Mouse (Mus musculus): ENCODE results near the gene Timm17a.

GRCm38 (mm10) chr1:135286311-135286710 lies 27.3 kb downstream of the Timm17a start:
- TF ChIP-seq TAL1 (IDR thresholded peaks at IDR 0.05; ENCODE audit: low read length) (no peak), GATA1 (IDR thresholded peaks at IDR 0.05; ENCODE audit: low read length) (no peak)

All from erythroblast, embryonic 14.5 days (primary cell).